Mouse (Mus musculus) liver, embryonic 14.5 days (tissue): ENCODE results near the gene Csk.

Experiments
- CTCF ChIP-seq: IDR thresholded peaks from 2 replicates; pipeline ENCODE4 v1.5.1; 2016; ENCODE audit warnings: antibody characterized with exemption, low read depth, control low read depth
- EP300 ChIP-seq: IDR thresholded peaks from 2 replicates; pipeline ENCODE4 v1.6.1; 2016; ENCODE audit warnings: antibody characterized with exemption, low read depth

DNA sequence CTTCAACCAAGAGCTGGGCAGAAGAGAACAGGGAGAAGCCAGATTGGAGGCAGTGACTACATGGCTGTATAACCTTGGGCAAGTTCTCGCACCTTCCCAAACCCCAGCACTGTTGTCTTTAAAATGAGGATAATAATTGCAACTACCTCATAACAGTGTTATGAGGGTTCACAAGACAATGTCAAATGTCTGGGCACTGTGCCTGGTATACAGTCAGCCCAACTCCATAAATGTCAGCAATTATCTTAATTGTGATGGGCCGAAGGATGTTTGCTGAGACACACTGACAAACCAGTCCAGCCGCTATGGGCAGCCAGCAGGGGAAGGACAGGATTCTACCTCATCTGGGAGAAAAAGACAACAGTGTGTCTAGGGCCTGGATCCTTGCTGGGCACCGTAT is 38.6 kb downstream of the Csk start:
- TF ChIP-seq CTCF (no peak), EP300 (no peak)
